Mouse (Mus musculus) ES-E14 (cell line): Measurements from ENCODE around the gene Telo2.

ENCODE experiments used
- CHD2 ChIP-seq: IDR thresholded peaks from 2 replicates; pipeline ENCODE4 v1.6.1; 2014; ENCODE audit warnings: mild to moderate bottlenecking, low read depth, low read length, inconsistent platforms
- ZC3H11A ChIP-seq: IDR thresholded peaks from 2 replicates; pipeline ENCODE4 v1.6.1; 2012; ENCODE audit warnings: low read depth, mild to moderate bottlenecking, inconsistent platforms, low read length, borderline replicate concordance
- ZNF384 ChIP-seq: IDR thresholded peaks from 2 replicates; pipeline ENCODE4 v1.6.1; 2012; ENCODE audit warnings: low read depth, low read length, inconsistent platforms

DNA sequence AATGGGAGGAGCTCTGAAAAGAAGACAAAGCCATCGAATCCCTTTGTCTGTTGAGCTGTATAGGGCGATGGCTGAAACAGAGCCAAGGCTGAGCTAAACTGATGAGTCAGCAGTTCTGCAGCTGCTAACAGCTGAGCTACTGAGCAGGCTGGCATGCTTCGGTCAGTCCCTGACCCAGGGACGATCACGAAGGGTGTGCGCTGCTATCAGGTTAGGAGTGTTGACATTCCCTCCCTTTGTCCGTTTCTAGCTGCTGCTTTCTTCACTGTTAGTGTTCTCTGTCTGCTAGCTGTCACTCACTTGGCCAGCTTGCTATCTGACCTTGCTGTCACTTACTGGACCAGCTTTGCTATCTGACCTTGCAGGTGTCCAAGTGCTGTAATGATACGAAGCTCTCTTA is 11.3 kb upstream of the Telo2 start:
- TF ChIP-seq CHD2 (no peak), ZNF384 (0 out of 2 replicates have a peak, but pooled peaks have one; percentile 20), ZC3H11A (no peak)
